ENCODE assay signal across 8 mouse cellular contexts in the genomic region with DNA sequence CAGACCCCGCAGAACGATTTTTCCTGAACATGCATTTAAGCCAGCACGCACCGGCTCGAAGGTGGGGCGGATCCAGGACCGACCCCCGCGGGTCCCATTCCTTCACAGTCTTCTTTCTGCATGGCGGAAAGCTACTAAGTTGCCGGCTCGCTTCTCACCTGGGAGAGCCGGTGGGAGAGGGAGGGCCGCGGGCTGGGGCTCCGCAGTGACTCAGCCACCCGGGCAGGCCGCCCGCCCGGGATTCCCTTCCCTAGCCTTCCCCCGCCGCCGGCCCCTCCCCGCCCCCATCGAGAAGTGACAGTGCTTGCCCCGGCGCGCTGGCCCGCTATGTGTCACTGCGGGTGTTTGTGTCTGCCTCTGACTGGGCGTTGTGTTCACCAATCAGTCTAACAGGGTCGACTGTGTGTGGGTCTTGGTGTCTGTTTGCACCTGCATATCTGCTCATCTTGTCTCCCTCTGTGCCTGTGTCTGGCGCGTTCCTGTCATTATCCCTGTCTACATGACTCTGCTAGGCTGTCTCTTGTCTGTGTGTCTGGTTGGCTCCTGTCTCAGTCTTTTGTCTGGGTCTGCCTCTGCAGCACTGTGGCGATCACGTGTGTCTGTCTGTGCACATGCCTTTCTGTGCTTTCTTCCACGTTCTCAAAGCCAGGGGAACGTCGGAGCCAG. TPM values are rescaled to one million over a fixed set of nuclear protein-coding genes. Genes with fewer than 3 reads are reported as not detected.
DNase-seq lines count a peak whose midpoint lies in the region; ATAC-seq and TF ChIP-seq lines count a peak whose summit lies in the region.

No protein-coding gene starts in this region.

- DNase-seq in right cerebral cortex, postnatal 10 days (ENCODE audit: low spot score in 2 of 2): peak; percentile 75 to 80
- no peak for DNase-seq in right cerebral cortex, adult 18-20 months
- DNase-seq in cerebellum, postnatal 10 days: peak; percentile 75 to 78
- DNase-seq in gastrocnemius, postnatal 36 days: peak; percentile 75 to 77
- peak in 1 of 3 experiments; percentile 74 for DNase-seq in liver, embryonic 14.5 days (ENCODE audit: low read depth in 3 of 3, low spot score in 3 of 3)
- DNase-seq in neural tube, embryonic 11.5 days (ENCODE audit: low spot score): peak; percentile 70
- peak; percentile 78 for DNase-seq in thymus, postnatal 4 days

- ATAC-seq in intestine, postnatal 0 days: peak; percentile 39
- peak; percentile 29; the same call in 1 of the 2 replicates for ATAC-seq in liver, embryonic 14.5 days (ENCODE audit: insufficient read depth)
- ATAC-seq in neural tube, embryonic 11.5 days (ENCODE audit: insufficient read depth, low FRiP score, low TSS enrichment): no peak

- WGBS in intestine, postnatal 0 days: under 1% methylated on average over 38 of the region's 39 CpGs
- under 1% methylated on average over 39 of the region's 39 CpGs for WGBS in liver, embryonic 14.5 days (ENCODE audit: insufficient replicate concordance)
- under 1% methylated on average over 37 of the region's 39 CpGs for WGBS in neural tube, embryonic 11.5 days

- peaks cover 13% of the 10 kb centered on the region for H3K4me1 ChIP-seq in intestine, postnatal 0 days (replicated peaks; ENCODE audit: control insufficient read depth, insufficient read depth, low read length)
- H3K4me1 ChIP-seq in liver, embryonic 14.5 days (replicated peaks; ENCODE audit: control insufficient read depth in 2 of 2, insufficient read depth in 2 of 2, low read length in 1 of 2): peaks cover 8 to 32% of the 10 kb centered on the region in 2 experiments
- H3K4me1 ChIP-seq in neural tube, embryonic 11.5 days (ENCODE audit: control insufficient read depth, insufficient read depth, low read length): peaks cover 50% of the 10 kb centered on the region

- peaks cover 14% of the 10 kb centered on the region for H3K36me3 ChIP-seq in intestine, postnatal 0 days (ENCODE audit: control insufficient read depth, insufficient read depth)
- no peaks in the 10 kb centered on the region for H3K36me3 ChIP-seq in liver, embryonic 14.5 days (replicated peaks; ENCODE audit: control insufficient read depth, insufficient read depth, low read depth)
- peaks cover 13% of the 10 kb centered on the region for H3K36me3 ChIP-seq in neural tube, embryonic 11.5 days (ENCODE audit: control insufficient read depth, insufficient read depth, low read length)

- H3K27ac ChIP-seq in intestine, postnatal 0 days (ENCODE audit: low read depth, low read length): peak overlapping the region; percentile 98
- H3K27ac ChIP-seq in liver, embryonic 14.5 days: peak overlapping the region; percentile 82
- peak overlapping the region; percentile 84 for H3K27ac ChIP-seq in neural tube, embryonic 11.5 days (ENCODE audit: low read depth, low read length)

- TF ChIP-seq EP300 in liver, embryonic 14.5 days (IDR thresholded peaks at IDR 0.05; ENCODE audit: low read depth): no peak

- peak overlapping the region; percentile 90 for H3K9ac ChIP-seq in intestine, postnatal 0 days (ENCODE audit: low read depth, low read length)
- peak overlapping the region; percentile 68 for H3K9ac ChIP-seq in liver, embryonic 14.5 days (replicated peaks)
- peak overlapping the region; percentile 74 for H3K9ac ChIP-seq in neural tube, embryonic 11.5 days (ENCODE audit: low read length)

- H3K4me2 ChIP-seq in intestine, postnatal 0 days (replicated peaks; ENCODE audit: low read depth): peak overlapping the region; percentile 78
- H3K4me2 ChIP-seq in liver, embryonic 14.5 days (ENCODE audit: low read depth): peak overlapping the region; percentile 100
- H3K4me2 ChIP-seq in neural tube, embryonic 11.5 days (ENCODE audit: low read depth): peak overlapping the region; percentile 94

- no peak; the same call in 1 of the 2 replicates for TF ChIP-seq CTCF in intestine, postnatal 0 days (IDR thresholded peaks at IDR 0.05; ENCODE audit: low read depth)
- TF ChIP-seq CTCF in liver, embryonic 14.5 days (IDR thresholded peaks at IDR 0.05; ENCODE audit: low read depth): peak; percentile 16; the same call in 1 of the 2 replicates

- peak overlapping the region; percentile 80 for H3K4me3 ChIP-seq in intestine, postnatal 0 days (ENCODE audit: low read depth, low read length)
- peak overlapping the region; percentile 62 to 94 for H3K4me3 ChIP-seq in liver, embryonic 14.5 days (ENCODE audit: insufficient read depth in 1 of 2, low read depth in 2 of 2, low read length in 2 of 2)
- peak overlapping the region; percentile 89 for H3K4me3 ChIP-seq in neural tube, embryonic 11.5 days (ENCODE audit: low read depth, low read length)

- H3K27me3 ChIP-seq in intestine, postnatal 0 days (replicated peaks; ENCODE audit: control insufficient read depth, insufficient read depth, low read length): no peaks in the 10 kb centered on the region
- H3K27me3 ChIP-seq in liver, embryonic 14.5 days (ENCODE audit: control insufficient read depth, insufficient read depth, low read length): no peaks in the 10 kb centered on the region; the same call in 1 of the 2 replicates
- no peaks in the 10 kb centered on the region for H3K27me3 ChIP-seq in neural tube, embryonic 11.5 days (ENCODE audit: control insufficient read depth, insufficient read depth, low read length)

- intact Hi-C loops in gastrocnemius, postnatal 36 days (cut with DNase I): loop anchor here (10.0 kb wide), 2 partner anchors 317 to 583 kb away; a partner anchor contains a TSS

- no peaks in the 10 kb centered on the region for H3K9me3 ChIP-seq in intestine, postnatal 0 days (ENCODE audit: control insufficient read depth)
- H3K9me3 ChIP-seq in liver, embryonic 14.5 days (ENCODE audit: control insufficient read depth, low read length): no peaks in the 10 kb centered on the region
- H3K9me3 ChIP-seq in neural tube, embryonic 11.5 days (ENCODE audit: control insufficient read depth, low read length): no peaks in the 10 kb centered on the region

RNA-seq across cellular contexts. Expression of a gene that starts 1.8 kb away (rescaled TPM):
- 10 to 100 TPM; 23.0 to 27.2 TPM for total RNA-seq in gastrocnemius, postnatal 36 days (2021)
- 18.2 and 23.6 TPM in 2 replicates for polyA plus RNA-seq in intestine, postnatal 0 days (2015; fragmentation: Nextera tagmentation; extraction: Ambion mirVana)
- polyA plus RNA-seq in liver, embryonic 14.5 days (2012; rRNA removed): 1.1 and 1.4 TPM in 2 replicates
- polyA plus RNA-seq in liver, embryonic 14.5 days (2014; fragmentation: Nextera tagmentation; extraction: Ambion mirVana): 2.9 TPM in 2 replicates
- polyA plus RNA-seq in neural tube, embryonic 11.5 days (2014; fragmentation: Nextera tagmentation; extraction: Ambion mirVana): 37.9 and 42.0 TPM in 2 replicates

RNA-seq across cellular contexts. Expression of a gene that starts 13.6 kb away (rescaled TPM):
- 1 to 10 TPM; 6.3 to 7.9 TPM for total RNA-seq in gastrocnemius, postnatal 36 days (2021)
- 24.1 and 24.9 TPM in 2 replicates for polyA plus RNA-seq in intestine, postnatal 0 days (2015; fragmentation: Nextera tagmentation; extraction: Ambion mirVana)
- 3.7 and 5.3 TPM in 2 replicates for polyA plus RNA-seq in liver, embryonic 14.5 days (2012; rRNA removed)
- 4.6 TPM in 2 replicates for polyA plus RNA-seq in liver, embryonic 14.5 days (2014; fragmentation: Nextera tagmentation; extraction: Ambion mirVana)
- 13.1 and 17.2 TPM in 2 replicates for polyA plus RNA-seq in neural tube, embryonic 11.5 days (2014; fragmentation: Nextera tagmentation; extraction: Ambion mirVana)

RNA-seq across cellular contexts. Expression of a gene that starts 16.2 kb away (rescaled TPM):
- total RNA-seq in gastrocnemius, postnatal 36 days (2021): 10 to 100 TPM; 24.6 to 26.2 TPM
- polyA plus RNA-seq in intestine, postnatal 0 days (2015; fragmentation: Nextera tagmentation; extraction: Ambion mirVana): 8.6 and 8.9 TPM in 2 replicates
- polyA plus RNA-seq in liver, embryonic 14.5 days (2012; rRNA removed): 4.8 and 8.3 TPM in 2 replicates
- 6.2 and 7.3 TPM in 2 replicates for polyA plus RNA-seq in liver, embryonic 14.5 days (2014; fragmentation: Nextera tagmentation; extraction: Ambion mirVana)
- polyA plus RNA-seq in neural tube, embryonic 11.5 days (2014; fragmentation: Nextera tagmentation; extraction: Ambion mirVana): 44.7 and 48.4 TPM in 2 replicates

RNA-seq across cellular contexts. Expression of a gene that starts 16.4 kb away (rescaled TPM):
- total RNA-seq in gastrocnemius, postnatal 36 days (2021): 10 to 100 TPM; 58.8 to 67.0 TPM
- 159 and 164 TPM in 2 replicates for polyA plus RNA-seq in intestine, postnatal 0 days (2015; fragmentation: Nextera tagmentation; extraction: Ambion mirVana)
- 70.9 and 76.9 TPM in 2 replicates for polyA plus RNA-seq in liver, embryonic 14.5 days (2012; rRNA removed)
- polyA plus RNA-seq in liver, embryonic 14.5 days (2014; fragmentation: Nextera tagmentation; extraction: Ambion mirVana): 120 and 127 TPM in 2 replicates
- 125 and 129 TPM in 2 replicates for polyA plus RNA-seq in neural tube, embryonic 11.5 days (2014; fragmentation: Nextera tagmentation; extraction: Ambion mirVana)

RNA-seq across cellular contexts. Expression of a gene that starts 42.5 kb away (rescaled TPM):
- total RNA-seq in gastrocnemius, postnatal 36 days (2021): 10 to 100 TPM in 1 of 2 experiments, 1 to 10 TPM in 1; 7.6 to 11.2 TPM
- polyA plus RNA-seq in intestine, postnatal 0 days (2015; fragmentation: Nextera tagmentation; extraction: Ambion mirVana): 19.4 and 24.8 TPM in 2 replicates
- polyA plus RNA-seq in liver, embryonic 14.5 days (2012; rRNA removed): 13.7 and 14.3 TPM in 2 replicates
- polyA plus RNA-seq in liver, embryonic 14.5 days (2014; fragmentation: Nextera tagmentation; extraction: Ambion mirVana): 1.9 and 2.4 TPM in 2 replicates
- 57.3 and 60.1 TPM in 2 replicates for polyA plus RNA-seq in neural tube, embryonic 11.5 days (2014; fragmentation: Nextera tagmentation; extraction: Ambion mirVana)
